Mouse (Mus musculus) ES-CJ7 (cell line): ENCODE results near the gene Trpc4ap.

ENCODE experiments used
- DNase-seq: peaks from one replicate; pipeline ENCODE4 v3.0.0; 2011; ENCODE audit warnings: low read depth, low spot score

Trpc4ap gene

DNA sequence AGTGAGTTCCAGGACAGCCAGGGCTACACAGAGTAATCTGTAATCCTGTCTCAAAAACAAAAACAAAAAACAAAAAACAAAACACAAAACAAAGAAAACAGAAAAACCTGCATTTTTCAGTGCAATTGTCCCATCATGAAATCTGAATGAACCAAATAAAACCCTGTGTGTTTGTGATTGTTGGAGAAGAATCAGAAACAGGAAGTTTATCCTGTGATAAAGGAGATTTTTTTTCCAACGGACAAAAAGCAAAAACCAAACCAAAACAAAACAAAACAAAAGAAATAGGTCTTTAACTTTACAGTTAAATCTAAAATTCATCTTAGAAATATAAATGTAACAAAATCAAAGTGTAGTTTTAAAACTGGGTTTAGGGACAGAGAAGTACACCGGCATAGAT, 2.4 kb upstream of the Trpc4ap start:
- no peak for DNase-seq

DNA sequence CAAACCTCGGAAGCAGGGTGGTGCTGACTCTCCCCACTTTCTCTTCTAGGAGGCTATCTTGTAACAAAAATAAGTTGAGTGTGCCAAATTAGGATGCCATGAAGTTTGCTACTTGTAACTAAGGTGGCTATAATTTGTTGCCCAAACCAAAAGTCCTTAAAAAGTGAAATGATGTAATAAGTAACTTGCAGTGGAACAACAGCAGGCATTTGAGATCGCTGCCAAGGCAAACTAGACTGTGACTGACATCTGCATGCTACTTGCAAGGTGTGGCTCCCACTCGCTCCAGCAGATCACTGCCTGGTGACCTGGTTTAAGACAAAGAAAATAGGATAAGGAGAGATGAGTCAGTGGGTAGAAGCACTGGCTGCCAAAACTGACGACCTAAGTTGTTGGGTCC, 952 bp upstream of the Trpc4ap start:
- DNase-seq, result no peak

DNA sequence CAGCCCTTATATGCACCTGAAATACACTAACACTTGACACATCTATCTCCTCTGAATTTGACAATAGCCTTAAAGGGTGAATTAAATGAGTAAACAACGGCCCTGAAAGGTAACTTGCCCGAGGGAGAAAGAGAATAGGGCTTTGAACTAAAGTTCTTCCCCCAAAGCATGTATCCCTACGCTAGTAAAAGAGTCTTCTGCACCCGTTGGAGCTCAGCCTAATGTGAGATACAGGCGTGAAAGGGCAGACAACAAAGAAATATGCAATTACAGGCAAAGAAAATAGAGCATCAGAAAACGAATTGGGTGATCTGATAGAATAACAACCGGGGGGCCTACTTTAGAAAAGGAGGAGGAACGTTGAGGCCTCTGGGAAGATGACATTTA, 855 bp downstream of the Trpc4ap start:
- no peak for DNase-seq

DNA sequence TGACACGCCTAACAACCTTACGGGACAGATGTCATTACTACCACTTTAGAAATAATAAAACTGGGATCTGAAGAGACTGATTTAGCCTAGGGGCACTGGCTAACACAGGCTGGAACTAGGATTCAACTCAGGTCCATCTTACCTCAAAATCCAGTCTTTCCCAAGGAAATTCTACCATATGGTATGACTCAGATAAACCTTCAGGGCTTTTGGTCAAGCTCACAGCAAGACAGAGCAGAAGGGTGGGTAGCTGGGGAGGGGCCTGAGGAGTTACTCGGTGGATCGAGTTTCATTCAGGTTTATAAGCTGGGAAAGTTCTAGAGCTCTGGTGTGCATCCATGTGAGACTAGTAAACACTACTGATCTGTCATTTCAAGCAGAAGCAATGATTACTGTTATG, 3.0 kb downstream of the Trpc4ap start:
- no peak for DNase-seq

DNA sequence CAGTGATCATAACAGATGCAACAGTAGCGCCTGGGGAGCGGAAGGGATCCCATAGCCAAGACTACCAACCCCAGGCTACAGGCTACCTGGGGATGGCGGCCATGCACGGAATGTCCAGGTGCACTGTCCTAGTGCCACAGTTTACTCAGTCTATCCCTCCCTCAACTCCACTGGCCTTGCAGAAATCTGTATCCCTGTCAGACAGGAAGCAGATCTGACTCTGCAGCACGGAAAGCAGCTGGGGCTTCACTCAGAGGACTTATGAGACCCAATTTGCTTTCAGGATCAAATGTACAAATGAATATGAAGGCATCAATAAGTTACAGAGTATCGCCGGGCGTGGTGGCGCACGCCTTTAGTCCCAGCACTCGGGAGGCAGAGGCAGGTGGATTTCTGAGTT, 4.4 kb downstream of the Trpc4ap start:
- DNase-seq, result no peak

DNA sequence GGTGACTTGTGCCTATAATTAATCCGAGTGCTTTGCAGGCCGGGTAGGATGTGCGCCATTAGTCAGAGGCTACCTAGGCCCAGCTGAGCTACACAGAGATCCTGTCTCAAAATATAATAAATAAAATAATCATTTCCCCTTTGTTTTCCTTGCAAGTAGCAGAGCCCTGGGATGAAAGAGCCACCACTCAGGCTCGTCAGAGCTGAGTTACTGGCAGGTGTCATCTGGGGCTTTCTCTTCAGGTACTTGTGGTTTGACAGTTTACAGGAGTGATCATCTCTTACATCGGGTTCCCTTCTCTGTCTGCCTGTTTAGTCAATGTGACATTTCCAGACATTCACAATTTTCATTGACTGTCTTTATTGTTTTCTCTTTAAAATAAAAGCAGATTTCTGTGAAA, 5.6 kb downstream of the Trpc4ap start:
- DNase-seq, result no peak

DNA sequence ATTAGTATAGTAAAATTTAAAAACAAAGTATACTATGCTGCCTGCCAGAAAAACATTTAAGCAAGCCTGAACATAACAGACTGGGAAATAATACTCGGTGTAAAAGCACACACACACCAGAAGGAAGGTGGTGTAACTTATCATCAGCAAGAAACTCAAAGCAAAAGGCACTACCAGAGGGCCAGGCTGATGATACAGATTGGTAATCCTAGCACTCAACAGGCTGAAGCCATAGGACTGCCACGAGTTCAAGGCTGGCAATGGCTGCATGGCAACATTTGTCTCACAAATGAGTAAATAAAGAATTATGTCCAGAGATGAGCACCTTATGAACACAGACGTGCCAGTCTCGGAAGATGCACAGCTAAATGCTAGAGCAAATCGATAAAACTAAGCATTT, 8.4 kb downstream of the Trpc4ap start:
- no peak for DNase-seq

DNA sequence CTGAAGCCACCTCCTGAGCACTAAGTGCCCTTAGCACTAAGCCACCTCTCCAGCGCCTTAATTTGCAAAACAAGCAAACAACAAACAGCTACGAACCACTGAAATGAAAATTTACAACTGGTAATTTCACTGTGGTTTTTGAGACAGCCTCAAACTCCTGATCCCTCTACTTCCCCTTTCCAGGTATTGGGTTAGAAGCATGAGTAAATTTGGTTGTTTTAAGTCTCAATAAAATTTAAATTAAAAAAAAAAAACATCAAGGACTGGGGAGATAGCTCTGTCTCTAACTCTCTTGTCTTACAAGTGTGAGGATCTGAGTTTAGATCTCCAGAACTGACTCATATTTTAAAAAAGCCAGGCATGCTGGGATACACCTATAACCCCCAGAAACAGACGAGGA, 9.0 kb downstream of the Trpc4ap start:
- DNase-seq, result no peak

DNA sequence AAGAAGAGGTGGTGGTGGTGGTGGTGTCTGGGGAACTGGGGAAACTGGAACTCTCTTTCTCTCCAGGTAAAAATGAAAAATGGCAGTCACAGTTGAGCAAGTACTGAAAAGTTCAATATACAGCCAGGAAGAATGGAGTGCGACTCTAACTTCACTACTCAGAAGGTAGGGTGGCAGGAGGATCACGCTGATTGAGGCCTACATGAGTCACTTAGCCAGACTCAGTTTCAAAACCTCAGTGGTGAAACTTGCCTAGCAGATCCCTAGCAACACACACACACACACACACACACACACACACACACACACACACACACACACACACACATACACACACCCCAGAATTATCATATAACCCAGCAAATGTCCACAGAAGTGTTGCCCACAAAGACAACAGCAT, 10.3 kb downstream of the Trpc4ap start:
- DNase-seq, result no peak

DNA sequence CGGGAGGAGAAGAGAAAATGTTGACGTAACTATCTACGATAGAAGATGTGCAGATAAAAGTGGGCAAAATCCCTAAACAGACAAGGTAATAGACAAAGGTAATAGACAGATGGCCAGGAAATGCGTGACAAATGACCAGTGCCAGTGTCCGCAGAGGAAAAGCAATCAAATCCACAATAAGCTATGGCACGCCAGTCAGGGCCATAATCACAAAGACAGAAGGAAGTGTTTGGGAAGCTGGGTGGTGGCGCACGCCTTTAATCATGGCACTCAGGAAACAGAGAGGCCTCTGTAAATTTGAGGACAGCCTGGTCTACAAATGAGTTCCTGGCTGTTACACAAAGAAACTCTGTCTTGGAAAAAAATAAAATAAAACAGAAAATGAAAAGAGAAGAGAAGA, 11.0 kb downstream of the Trpc4ap start:
- DNase-seq, result no peak

DNA sequence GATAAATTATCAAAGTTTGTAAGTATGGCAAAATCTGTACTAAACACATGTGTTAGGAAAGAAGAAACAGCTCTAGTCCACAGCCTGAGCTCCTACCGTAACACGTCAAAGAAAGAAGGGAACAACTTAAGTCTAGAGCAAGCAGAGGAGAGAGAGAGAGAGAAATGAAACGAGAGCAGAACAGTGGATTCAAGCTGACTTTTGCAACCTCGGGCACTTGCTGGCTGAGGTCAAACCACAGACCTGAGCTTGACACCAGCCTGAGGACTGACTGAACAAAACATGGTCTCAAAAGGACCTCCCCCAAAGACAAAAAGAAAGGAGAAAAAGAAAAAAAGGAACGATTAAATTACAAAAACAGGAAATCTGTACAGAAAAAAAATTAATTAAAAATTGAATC, 11.6 kb downstream of the Trpc4ap start:
- DNase-seq, result no peak

DNA sequence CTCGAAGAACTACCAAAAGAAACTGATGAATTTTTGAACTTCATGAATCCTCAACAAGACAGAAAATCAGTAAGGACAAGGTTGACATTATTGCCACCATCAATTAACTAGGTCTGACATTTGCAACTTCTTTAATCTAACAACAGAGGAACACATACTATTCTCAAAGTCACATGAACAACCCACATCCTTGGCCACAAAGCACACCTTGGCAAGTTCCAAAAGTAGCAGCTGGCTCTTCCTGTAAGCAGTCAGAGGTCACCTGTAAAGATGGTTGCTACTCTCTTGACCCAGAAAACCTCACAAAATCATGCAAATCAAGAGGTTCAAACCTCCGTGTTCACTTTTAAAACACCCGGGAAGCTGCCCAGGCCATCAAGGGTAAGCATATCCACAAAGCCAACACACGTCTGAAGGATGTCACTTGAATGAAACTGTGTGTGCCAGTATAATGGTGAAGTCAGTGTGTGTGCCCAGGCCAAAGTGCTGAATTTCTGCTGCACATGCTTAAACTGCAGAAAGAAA, 12.5 kb downstream of the Trpc4ap start:
- DNase-seq, result no peak

DNA sequence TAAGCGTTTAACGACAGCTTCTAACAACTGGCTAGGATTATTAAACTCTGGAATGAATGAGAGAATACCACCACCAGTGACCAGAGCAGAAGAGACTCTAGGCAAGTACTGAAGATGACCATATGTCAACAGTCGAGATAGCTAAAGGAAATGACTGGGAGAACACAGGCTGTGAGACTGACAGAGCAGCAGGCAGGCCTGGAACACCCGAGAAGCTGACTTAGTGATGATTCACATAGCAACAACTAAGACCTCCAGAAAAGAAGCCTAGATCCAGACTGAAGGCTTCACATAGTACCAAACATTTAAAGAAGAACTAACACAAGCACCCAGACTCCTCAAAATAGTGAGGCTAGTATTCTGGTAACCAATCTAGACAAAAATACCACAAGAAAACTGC, 17.1 kb downstream of the Trpc4ap start:
- DNase-seq, result no peak

DNA sequence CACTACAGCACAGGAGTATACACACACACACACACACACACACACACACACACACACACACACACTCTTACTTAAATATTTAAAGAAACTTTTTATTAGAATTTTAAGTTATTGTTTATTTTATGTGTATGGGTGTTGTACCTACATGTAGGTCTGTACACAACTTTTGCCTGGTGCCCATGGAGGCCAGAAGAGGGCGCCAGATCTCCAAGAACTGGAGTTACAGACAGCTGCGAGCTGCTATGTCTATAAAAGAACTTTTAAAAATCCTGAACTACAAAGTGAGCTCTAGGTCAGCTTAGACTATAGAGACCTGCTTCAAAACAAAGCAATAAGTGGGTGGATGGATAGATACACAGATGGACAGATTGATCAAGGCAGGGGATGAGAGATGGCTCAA, 18.6 kb downstream of the Trpc4ap start:
- peak; percentile 58 for DNase-seq

DNA sequence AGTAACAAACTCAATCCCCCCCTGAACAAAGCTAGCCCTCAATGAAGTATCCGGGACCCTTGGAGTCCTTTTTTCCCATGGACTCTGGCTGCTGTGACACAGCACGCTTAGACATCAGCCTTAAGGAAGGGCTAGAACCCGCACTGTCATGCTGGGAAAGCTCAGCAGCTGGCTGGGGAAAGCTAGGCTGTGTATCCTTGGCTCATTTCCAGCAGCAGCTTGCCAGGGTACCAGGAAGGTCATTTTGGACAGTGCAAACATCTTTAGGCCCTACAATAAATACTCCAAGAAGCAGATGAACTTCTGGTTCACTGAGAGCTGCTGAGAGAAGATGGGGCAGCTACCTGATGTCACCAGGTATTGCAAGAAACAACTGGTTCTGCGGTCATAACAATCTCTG, 20.9 kb downstream of the Trpc4ap start:
- no peak for DNase-seq

DNA sequence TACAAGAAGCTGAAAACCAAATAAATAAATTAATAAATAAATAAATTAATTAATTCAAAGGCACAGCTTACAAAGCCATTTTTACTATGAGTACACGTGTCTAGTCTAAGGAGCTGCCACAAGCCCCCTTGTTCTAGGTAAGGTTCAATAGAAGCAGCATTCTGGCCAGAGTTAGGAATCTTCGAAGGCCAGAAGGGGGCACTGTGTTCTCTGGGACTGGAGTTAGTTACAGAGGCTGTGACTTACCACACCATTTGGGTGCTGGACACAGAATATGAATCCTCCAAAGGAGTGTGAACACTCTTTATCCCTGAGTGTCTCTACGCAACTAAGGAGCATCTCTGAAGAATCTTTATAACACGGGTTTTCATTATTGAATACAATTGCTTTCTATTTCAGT, 23.7 kb downstream of the Trpc4ap start:
- DNase-seq, result peak; percentile 64

DNA sequence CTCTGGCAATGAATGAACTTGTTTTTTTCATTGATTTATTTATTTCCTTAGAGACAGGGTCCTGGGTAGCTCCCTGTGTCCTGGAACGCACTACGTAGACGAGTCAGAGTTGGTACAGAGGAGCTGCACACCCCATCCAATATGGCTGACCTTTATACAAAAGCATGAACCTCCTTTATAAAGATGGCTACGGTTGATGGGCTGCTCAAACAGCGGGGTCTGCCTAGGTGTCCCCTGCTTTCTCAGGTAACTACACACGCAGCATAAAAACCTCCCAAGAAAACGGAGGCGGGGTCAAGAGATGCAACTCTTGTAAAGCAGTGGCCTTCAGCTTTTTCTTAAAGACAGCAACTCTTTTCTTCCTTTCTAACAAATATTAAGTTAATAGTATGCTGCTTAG, 24.3 kb downstream of the Trpc4ap start:
- no peak for DNase-seq

DNA sequence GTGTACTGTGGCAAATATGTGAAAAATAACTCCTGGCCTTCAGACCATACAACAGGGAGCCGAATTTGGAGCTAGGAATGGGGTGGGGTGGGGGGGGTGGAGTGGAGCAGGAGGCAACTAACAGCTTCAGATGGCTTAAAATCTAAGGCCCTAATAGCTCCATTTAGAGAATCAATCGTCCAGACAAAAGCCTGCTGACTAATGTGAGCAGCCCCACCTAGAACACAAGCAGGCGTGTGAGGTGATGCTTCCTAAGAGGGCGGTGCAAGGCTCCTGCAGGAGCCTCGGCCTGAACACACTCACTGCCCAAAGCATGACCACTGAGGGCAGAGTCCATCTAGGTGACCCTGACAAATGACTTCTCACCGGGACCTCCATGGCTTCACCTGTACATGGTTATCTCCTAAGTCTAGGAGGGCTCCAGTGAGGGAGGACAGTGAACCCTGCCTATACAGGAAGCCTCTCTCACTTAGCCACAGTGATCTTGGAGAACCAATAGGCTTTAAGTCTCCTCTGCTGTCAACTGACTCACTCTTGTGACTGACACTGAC, 28.2 kb downstream of the Trpc4ap start:
- DNase-seq, result peak; percentile 50

DNA sequence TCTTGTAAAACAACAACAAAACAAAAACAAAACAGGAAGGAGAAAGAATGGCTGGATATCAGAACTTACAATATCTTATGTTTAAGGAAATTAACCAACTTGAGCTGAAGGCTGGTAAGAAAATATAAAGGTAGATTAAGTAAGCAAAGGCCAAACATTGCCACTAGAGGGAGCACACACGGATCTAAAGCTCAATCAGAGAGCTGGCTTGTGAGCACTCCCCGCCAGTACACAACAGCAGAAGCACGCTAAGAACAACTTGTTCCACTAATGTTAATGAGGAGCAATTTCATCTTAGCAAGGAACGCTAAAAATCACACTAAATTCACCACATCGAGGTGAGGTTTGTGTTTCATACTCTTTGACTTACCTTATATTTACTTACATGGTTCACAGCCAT, 29.1 kb downstream of the Trpc4ap start:
- DNase-seq, result no peak

DNA sequence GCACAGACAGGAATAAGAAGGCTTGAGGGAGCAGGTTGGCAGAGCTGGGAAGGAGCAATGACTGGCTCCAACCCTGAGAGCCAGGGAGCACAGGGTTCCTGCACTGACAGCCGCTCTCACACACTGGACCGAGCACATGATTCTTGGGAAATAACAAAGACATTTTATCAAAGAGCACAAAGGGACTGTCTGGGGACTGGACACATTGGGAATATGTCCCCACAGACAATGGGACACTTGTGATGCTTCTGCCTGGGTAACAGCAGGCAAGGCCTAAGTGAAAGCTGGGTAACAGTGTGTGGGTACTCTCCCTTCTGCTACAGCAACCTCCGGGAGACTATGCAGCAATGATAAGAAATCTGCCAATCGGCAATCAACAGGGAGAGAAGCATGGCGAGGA, 29.8 kb downstream of the Trpc4ap start:
- DNase-seq, result no peak

DNA sequence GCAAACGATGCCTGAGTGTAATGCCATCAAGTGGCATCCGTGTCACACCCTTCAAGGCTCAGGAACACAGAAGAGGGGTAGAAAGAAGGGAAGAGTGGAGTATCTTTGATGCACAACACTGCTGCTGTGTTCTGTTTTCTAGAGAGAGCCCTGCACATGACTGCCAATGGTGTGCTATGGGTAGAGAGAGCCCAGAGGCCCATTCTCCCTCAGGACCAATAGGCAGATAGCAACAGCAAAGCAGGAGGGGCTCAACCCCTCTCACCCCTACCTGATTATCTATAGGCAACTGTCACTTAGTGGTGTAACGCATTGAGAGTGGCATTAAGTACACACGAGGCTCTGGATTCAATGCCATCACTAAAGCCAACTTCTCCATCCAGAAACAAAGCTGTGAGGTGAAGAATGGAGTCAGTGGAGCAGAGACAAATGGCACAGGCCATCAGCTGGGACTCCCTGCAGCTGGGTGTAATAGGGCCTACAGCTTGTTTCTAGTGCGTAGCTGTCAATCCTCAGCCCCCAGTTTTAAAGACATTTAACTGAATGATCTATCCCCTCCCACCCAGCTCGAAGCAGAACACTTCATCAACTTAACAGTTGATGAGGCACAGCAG, 36.3 kb downstream of the Trpc4ap start:
- no peak for DNase-seq

DNA sequence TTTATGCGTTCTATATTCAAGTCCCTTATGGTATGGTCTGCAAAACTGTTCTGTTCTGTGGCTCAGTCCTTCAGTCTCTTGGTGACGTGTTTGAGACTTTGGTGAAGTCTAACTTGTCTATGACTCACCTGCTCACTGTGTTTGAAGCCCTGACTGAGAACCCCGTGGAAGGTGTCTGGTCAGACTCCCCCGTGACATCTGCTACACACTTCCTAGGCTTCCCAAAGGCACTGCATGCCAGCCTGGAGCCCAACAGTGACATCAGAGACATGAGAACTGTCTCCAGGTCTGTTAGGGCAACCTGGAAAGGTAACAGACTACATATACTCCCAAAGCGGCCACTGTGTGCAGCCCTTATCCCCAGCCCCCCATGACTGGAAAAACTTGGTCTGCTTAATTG, 39.6 kb downstream of the Trpc4ap start:
- DNase-seq, result no peak

DNA sequence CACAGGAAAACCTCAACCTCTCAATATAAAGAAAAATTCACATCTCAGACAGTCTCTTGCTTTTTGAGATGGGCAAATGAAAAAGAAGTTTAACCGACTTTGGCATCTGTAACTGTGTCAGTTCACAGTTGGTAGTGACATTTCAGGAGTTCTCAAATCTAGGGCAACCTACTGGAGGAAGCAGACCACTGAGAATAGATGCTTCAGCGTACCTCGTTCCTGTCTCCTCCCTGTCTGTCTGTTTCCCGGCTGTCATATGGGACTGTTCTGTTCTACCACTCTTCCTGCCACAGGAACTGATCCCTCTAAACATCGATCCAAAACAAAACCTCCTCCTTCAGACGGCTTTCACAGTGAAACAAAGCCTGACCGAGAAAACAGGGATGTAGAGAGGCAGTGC, 46.4 kb downstream of the Trpc4ap start:
- DNase-seq, result no peak
